Mouse (Mus musculus) erythroid progenitor cell, adult 5-6 weeks (primary cell): ENCODE measurements around the gene Fblim1. TPM values are rescaled to one million over a fixed set of nuclear protein-coding genes. Genes with fewer than 3 reads are reported as not detected.
A peak's percentile ranks its signal among the peaks of the same experiment; 100 is the strongest.
"Not testable (repeated sequence)": the region's sequence is repeated elsewhere in the genome, so short reads cannot be mapped to it uniquely, and the experiment has no call there.

Experiments
- ATAC-seq: replicated peaks from 2 replicates; pipeline ENCODE4 v1.8.0; 2016; ENCODE audit warnings: moderate number of reproducible peaks, mild to moderate bottlenecking, moderate TSS enrichment, inconsistent platforms; ENCODE audit not compliant: poor library complexity, low FRiP score, severe bottlenecking
- total RNA-seq, 2 experiments: library from RNA; stranded (forward) in 1 of 2; stranded (reverse) in 1 of 2; fragments of 150-400 nt in 1 of 2; fragments of 186-747, 209-891 nt in 1 of 2; gene quantifications; 2 replicates each; pipeline versions ENCODE4 v1.2.3 to v1.2.4; 2015 to 2017; ENCODE audit warnings: low replicate concordance in 2 of 2

The Fblim1 gene
- total RNA-seq, 2 experiments from 2014 or later = 2.9 TPM; not detected in 1

- ATAC-seq = no peak
These were observed 33.1 kb downstream of the Fblim1 start for GRCm38 (mm10) chr4:141572668-141573358.

GRCm38 (mm10) chr4:141571934-141572333 lies 34.0 kb downstream of the Fblim1 start:
- no peak for ATAC-seq

DNA sequence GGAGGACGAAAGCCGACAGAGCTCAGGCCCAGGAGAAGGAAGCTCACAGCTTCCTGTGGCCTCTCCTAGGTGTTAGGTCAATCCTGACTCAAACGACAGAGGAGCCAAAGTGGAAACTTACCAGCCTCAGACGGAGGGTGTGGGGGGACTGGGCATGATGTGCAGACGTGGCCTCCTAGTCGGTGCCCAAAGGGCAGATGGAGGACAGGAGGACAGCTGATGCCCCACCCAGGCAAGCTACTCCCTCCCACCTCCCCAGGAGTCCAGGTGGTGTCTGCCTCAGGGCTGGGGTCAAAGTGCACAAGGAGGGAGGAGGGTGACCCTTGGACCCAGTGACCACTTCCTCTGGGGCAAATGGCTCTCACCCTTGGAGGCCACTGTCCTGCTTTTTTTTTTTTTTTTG lies 34.6 kb downstream of the Fblim1 start:
- no peak for ATAC-seq

- no peak for ATAC-seq
These were observed 35.1 kb downstream of the Fblim1 start for GRCm38 (mm10) chr4:141570821-141571220.

- no peak for ATAC-seq
These were observed 35.9 kb downstream of the Fblim1 start for GRCm38 (mm10) chr4:141570004-141570403.

DNA sequence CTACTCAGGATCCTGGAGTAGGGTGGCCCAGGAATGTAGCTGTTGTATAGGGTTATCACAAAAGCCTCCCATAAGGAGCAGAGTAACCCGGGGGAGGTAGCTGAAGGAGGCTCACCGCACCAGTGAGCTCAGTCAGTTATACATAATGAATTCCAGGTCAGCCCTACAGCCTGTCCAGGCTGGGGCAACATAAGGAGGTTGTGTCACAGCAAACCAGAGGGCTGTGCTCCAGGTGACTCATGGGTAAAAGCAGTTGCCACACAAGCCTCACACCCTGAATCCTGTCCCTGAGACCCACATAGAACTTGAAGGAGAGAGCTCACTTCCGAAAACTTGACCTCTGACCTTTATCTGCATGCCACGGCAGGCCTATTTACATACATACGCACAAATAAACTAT lies 36.9 kb downstream of the Fblim1 start:
- no peak for ATAC-seq

- not testable (repeated sequence) for ATAC-seq
These were observed 38.7 kb downstream of the Fblim1 start for GRCm38 (mm10) chr4:141567174-141567573.

GRCm38 (mm10) chr4:141566187-141566586 lies 39.7 kb downstream of the Fblim1 start:
- ATAC-seq = no peak

GRCm38 (mm10) chr4:141565325-141565724 lies 40.6 kb downstream of the Fblim1 start:
- no peak for ATAC-seq

GRCm38 (mm10) chr4:141564660-141565059 lies 41.2 kb downstream of the Fblim1 start:
- no peak for ATAC-seq

- ATAC-seq = no peak
These were observed 41.7 kb downstream of the Fblim1 start for GRCm38 (mm10) chr4:141564209-141564608.

- no peak for ATAC-seq
These were observed 43.6 kb downstream of the Fblim1 start for GRCm38 (mm10) chr4:141562281-141562680.

DNA sequence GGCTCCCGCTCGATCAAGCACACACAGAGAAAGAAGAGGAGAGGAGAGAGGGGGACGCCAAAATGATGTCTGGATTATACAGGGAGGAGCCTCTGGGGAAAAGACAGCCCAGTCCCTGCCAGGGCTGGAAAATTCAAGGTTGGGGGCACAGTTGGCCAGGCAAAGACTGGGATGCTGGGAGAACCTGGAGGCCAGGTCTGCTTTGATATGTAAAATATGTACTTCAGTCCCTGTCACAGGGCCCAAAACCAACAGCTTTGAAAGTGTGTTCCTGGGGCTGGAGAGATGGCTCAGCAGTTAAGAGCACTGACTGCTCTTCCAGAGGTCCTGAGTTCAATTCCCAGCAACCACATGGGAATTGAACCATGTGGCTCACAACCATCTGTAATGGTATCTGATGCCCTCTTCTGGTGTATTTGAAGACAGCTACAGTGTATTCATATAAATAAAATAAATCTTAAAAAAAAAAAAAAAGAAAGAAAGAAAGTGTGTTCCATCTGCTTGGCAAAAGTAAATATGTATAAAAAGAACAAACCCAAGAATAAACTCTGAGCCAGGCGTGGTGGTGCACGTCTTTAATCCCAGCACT lies 44.5 kb downstream of the Fblim1 start:
- not testable (repeated sequence) for ATAC-seq

DNA sequence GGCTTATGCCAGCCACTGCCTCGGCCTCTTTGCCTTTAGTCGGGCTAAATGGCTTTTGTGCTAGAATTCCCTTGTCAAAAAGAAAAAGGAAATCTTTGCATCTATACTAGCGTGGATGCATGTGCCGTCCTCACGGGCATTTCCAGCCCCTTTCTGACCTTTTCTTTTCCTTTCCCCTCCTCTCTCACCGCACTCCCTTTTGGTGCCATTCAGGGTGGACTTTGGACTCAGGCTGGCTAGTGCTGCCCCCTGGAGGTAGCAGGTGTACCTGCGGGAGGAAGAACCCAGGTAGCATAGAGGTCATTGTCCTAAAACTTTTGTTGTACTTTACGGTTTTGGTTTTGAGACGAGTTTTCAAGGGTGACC lies 46.0 kb downstream of the Fblim1 start:
- ATAC-seq = peak; percentile 86

- peak; percentile 83 for ATAC-seq
These were observed 46.6 kb downstream of the Fblim1 start for GRCm38 (mm10) chr4:141559131-141559897.

DNA sequence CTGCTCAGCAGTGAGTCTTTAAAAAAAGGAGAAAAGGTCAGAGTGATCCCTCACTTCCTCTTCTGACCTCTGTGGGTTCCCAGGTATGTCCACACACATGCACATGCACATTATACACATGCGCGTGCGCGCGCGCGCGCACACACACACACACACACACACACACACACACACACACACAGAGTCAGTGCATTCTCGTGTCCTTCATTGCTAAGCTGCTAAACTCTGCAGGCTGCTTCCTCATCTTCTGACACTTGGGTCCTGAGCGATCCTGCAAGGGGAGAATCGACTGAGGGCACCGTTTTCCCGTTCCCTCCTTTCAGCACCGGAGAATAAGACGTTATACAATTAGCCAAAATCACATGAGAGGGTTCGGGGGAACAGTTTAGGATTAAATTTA lies 47.2 kb downstream of the Fblim1 start:
- ATAC-seq = no peak; the same call in 1 of the 2 replicates

GRCm38 (mm10) chr4:141556163-141556562 lies 49.7 kb downstream of the Fblim1 start:
- ATAC-seq = not testable (repeated sequence)

- not testable (repeated sequence) for ATAC-seq
These were observed 51.5 kb downstream of the Fblim1 start for GRCm38 (mm10) chr4:141554255-141554865.

- ATAC-seq = 0 out of 2 replicates have a peak, but pooled peaks have one; percentile 47
These were observed 53.4 kb downstream of the Fblim1 start for GRCm38 (mm10) chr4:141552484-141552883.

DNA sequence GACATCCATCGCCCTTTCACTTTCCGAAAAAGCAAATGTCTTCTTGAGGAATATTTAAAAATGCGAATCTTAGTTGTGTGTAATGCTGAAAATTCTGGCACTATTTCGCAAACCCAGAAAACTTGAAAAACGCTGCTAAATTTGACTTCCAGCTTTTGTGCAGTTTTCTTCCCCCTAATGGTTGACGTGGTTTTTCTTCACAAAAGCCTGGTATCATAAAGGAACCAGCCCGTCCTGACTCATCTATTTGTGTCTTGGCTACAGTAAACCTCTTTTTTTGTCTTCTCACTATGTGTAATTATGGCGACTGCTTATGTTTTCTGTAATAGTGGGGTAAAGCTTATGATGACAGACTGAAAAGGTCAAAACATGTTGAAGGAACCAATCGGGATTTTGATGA lies 58.6 kb downstream of the Fblim1 start:
- ATAC-seq = no peak
